Mouse (Mus musculus): Measurements from ENCODE around the gene Igsf21.

Igsf21 gene

GRCm38 (mm10) chr4:140196717-140197116, 49.9 kb downstream of the Igsf21 start:
- DNase-seq (ENCODE audit: low spot score in 2 of 2): no peak

DNA sequence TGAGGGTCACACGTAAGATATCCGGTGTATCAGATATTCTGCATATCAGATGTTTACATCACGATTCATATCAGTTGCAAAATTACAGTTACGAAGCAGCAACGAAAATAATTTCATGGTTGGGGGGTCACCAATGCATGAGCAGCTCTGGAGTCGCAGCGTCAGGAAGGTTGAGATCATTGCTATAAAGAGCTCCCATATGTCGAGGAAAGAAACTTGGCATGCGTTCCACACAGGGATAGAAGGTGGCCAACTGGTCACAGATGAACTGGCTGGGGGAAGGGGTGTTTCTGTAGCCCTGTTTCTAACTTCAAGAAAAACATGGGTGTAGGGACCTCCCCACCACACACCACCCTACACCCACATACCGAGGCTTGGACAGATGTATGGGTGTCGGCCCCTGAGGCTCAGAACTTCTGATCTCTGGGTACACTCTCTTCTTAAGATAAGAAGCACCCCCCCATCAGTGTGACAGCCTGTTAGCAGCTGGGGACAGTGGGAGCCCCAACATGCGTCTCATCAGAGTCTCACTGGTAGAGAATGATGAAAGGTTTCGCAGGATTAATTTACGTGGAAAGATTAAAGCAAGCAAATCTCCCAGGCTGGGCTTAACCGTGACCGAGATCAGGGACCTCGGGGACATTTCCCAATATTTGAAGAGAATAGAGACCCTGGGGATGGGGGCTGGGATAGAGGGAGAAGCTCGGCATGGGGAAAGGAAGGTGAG, 54.1 kb downstream of the Igsf21 start:
- no peak for DNase-seq (ENCODE audit: low spot score in 2 of 2)

DNA sequence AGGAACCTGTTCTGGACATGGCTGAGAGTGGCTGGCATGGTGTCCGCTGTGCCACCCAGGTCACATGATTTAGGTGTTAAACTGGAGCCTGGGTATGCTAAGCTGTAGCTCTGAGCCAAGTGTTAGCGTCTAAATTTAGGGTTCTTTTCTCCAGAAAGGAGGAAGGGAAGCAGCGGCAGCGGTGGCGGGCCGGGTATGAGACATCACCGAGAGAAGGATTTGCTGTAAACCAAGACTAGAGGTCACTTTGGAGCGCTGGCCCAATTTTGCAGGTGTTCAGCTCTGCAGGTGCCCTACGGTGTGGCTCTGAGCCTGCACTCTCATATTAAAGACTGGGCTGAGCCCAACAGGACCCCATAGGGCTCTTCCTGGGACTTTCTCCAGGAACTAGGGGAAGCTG, 57.0 kb downstream of the Igsf21 start:
- DNase-seq (ENCODE audit: low spot score in 2 of 2): no peak

- no peak for DNase-seq (ENCODE audit: low spot score in 2 of 2)
These were observed 58.0 kb downstream of the Igsf21 start for GRCm38 (mm10) chr4:140188626-140189025.

GRCm38 (mm10) chr4:140187404-140188145, 59.0 kb downstream of the Igsf21 start:
- no peak for DNase-seq (ENCODE audit: low spot score in 2 of 2)

DNA sequence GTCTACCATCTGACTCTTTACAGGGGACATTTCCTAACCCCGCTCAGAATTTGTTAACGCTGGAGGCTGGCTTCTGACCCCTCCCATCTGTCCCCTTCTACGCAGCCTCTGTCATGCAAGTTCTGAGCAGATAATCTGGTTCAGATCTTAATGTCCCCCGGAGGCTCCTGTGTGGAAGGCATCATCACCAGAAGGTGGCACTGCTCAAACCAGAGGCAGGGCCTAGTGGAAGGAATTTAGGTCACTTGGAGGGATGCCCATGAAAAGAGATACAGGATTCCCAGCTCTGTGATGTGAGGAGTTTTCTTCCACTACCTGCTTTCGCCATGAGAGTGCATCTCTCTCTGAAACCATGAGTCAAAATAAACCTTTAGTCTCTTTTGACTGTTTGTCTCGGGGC, 67.0 kb downstream of the Igsf21 start:
- DNase-seq (ENCODE audit: low spot score in 2 of 2): no peak

DNA sequence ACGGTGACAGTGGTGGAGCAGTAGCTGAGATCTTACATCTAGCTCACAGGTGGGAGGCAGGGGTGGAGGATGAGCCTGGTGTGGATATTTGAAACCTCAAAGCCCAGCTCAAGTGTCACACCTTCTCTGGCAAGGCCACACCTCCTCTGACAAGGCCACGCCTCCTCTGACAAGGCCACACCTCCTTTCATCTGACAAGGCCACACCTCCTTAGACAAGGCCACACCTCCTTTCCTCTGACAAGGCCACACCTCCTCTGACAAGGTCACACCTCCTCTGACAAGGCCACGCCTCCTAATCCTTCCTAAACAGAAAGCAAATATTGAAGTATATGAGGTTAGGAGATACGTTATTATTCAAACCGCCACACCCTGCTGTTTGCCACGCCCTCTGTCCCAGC, 69.5 kb downstream of the Igsf21 start:
- DNase-seq (ENCODE audit: low spot score in 2 of 2): no peak

- no peak for DNase-seq (ENCODE audit: low spot score in 2 of 2)
These were observed 72.7 kb downstream of the Igsf21 start for GRCm38 (mm10) chr4:140173746-140174399.

- no peak for DNase-seq (ENCODE audit: low spot score in 2 of 2)
These were observed 73.5 kb downstream of the Igsf21 start for GRCm38 (mm10) chr4:140173084-140173483.

DNA sequence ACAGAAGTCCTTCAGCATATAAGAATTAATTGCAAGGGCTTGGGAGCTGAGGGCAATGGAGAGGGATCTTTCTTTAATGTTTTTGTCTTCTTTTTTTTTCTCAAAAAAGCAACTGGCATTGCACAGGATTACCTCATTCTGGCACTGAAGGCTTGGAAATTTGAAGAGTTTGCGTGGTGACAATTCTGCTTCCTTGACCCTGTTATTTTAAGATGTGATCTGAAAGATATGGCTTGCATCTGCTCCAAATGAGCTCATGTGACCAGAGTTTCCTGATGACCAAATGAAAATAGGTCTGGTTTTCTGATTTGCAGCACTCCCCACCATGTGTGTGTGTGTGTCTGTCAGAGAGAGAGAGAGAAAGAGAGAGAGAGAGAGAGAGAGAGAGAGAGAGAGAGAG, 74.7 kb downstream of the Igsf21 start:
- no peak for DNase-seq (ENCODE audit: low spot score in 2 of 2)

DNA sequence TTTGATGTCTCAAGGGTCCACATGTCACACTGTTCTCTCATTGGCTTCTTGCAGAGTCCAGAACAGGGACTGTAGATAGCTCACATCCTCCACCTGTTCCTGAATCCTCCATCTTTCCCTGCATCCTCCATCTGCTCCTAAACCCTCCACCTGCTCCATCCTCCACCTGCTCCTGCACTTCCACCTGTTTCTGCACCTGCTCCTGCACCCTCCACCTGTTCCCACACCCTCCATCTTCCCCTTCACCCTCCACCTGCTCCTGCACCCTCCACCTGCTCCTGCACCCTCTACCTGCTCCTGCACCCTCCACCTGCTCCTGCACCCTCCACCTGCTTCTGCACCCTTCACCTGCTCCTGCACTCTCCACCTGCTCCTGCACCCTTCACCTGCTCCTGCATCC, 75.4 kb downstream of the Igsf21 start:
- DNase-seq (ENCODE audit: low spot score in 2 of 2): no peak

DNA sequence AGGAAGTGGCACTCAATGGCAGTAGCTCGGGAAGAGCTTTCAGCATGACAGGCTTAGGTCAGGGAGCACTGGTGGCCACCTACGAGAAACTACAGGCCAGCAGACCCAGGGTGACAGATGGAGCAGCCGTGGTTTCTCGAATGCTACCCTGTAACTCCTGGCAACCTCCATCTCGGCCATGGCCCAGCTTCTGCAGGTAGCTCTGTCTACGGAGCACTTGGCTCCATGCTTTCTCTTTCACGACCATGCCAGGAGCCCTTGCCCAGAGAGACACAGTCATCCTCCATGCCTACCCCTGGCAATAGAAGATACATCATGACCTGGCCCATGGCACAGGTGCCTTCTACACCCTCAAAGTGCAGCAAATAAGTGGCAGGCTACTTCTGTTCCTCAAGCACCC, 80.7 kb downstream of the Igsf21 start:
- no peak for DNase-seq (ENCODE audit: low spot score in 2 of 2)

DNA sequence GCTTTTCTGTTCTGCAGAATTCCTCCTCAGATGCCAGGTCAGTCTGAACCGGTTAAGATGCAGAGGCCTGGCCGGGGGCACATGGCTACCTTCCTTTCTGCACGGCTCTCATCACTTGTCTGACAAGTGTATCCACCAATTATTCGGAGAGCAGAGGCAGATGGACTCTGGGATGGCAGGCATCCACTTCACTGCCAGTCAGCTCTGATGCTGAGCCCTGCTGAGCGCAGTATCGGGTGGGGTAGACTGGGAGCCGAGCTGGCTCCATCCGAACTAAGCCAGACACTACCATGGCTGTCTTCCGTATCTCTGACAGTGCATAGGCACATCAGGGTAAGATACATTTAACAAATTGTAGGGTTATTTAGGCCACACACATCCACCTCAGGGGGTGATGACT, 81.9 kb downstream of the Igsf21 start:
- DNase-seq (ENCODE audit: low spot score in 2 of 2): no peak

- DNase-seq (ENCODE audit: low spot score in 2 of 2): no peak
These were observed 87.0 kb downstream of the Igsf21 start for GRCm38 (mm10) chr4:140159617-140160016.

DNA sequence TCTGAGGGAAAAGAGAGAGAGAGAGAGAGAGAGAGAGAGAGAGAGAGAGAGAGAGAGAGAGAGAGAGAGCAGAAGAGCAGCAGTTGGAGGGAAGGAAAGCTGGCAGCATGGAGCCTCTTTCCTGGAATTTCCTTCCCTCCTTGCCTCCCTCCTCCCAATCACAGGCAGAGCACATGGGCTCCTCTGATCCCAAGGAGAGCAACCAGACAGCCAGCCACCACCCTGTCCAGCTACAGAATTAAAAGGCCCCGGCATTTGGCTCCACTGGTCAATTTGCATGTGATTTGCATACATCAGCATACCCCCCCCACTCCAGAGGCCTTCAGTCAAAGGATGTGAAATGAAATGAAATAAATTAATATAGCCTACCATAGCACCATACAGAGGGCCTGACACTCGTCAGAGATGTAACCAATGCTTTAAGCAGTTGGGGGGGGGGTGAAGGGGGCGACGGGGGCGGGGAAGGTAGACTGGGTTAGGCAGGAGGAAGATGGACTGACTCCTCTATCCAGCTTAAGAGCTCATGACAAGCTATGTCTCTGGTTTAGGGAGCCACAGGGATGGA, 91.6 kb downstream of the Igsf21 start:
- no peak for DNase-seq (ENCODE audit: low spot score in 2 of 2)

GRCm38 (mm10) chr4:140154484-140154883, 92.1 kb downstream of the Igsf21 start:
- DNase-seq (ENCODE audit: low spot score in 2 of 2): no peak

DNA sequence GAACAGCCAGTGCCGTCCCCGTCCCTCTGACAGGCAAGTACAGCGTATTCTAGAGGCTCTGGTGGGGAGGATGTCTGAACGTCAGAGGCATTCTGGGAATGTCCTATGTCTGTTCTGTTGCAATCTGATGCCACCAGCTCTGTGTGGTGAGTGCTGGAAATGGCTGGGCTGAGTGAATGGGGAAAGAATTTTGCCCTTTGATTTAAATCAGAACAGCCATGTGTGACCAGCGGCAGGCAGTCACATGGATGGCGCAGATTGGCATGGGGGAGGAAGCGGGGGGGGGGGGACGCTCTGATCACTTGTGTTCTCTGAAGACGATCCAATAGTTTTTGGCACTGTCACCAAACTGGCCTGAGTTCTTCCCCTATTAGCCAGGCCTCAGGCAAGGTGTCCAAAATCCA, 92.9 kb downstream of the Igsf21 start:
- no peak for DNase-seq (ENCODE audit: low spot score in 2 of 2)

- DNase-seq (ENCODE audit: low spot score in 2 of 2): no peak
These were observed 93.5 kb downstream of the Igsf21 start for GRCm38 (mm10) chr4:140153101-140153500.

DNA sequence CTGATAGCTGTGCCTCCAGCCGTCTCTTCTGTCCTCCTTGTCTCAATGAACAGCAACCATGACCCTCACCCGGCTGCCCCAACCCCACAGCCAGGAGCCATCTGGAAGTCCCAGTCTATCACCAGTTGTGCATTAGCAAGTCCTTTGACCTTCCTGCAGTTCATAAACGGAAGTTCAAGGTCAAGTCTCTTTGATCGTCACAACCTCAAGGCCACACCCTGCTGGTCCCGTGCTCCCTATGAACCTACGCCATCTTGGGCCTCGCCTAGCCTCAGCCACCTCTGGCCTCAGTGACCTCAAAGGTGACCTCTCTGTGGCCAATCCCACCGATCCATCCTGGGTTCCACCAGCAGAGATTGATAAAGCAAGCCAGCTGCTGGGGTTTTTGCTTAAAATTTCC, 96.9 kb downstream of the Igsf21 start:
- DNase-seq (ENCODE audit: low spot score in 2 of 2): no peak

DNA sequence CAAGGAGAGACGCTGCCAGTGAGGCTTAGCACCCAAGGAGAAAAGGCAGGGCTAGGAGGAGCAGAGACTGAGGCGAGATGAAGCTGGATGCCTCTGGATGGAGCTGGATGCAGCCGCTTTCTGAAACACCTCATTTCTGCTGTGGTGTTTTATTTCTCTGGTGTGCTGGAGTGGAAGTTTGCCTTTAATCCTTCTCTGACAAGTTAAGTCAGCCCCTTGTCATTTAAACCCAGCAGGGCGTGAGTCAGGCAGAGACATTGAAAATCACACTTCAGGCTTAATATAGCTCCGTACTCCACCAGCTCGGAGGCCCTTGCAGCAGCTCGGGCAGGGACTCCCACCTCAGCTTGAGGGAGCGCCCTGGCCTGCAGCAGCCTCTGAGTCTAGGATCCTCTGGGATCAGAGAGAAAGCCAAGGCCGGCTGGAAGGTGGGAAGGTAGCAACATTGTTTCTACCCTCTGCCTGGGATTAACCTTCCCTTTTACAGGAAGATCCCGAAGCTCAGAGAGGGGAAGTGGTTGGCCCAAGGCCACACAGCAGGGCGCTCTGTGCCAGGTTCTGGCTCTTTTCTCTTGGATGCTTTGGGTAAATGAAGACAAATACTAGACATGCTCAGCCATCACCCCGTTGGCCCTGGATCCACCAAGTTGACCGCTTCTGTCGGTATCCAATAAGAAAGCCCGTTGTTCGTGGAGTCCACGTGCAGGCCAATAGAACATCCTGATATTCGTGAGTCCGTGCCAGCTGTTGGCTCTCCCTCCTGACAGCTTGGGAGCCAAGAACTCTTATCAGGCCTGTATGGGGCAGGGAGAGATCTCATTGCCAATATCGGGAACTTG, 98.5 kb downstream of the Igsf21 start:
- DNase-seq (ENCODE audit: low spot score in 2 of 2): no peak

DNA sequence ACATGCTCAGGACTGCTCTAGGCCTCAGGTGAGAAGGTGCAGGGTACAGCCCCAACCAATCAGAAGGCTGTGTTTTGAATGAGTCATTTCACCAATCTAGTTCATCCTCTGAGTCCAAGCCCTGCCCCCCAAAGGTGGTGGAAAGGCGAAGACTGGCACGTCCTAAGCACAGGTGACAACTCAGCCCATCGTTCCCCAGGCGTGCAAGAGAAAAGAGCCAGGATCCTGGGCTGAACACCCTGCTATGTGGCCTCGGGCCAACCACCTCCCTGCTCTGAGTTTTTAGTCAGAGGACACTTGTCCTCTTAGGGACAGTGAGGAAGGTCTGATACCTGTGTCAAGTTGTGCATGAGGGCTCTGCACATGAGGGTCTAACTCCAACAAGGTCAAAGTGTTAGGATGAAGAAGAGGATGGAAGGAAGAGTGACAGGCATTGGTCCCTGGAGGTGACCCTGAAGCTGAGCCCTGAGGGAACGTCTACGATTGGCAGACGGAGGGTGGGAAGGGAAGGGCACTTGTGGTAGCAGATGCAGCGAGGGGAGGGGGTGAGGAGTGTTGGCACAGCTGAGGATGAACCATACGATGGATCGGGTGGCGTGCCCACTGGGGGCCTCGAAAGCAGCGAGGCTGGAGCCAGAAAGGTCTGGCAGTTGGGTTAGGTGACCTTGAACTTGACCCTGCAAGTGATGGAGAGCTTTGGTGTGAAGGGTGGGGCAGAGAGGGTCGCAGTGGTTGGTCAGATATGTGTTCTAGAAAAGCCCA, 99.3 kb downstream of the Igsf21 start:
- no peak for DNase-seq (ENCODE audit: low spot score in 2 of 2)

Data from urinary bladder, postnatal 4 days (tissue).